Mouse (Mus musculus) midbrain, embryonic 14.5 days (tissue): ENCODE data around the gene Cfap298. TPM values are rescaled to one million over a fixed set of nuclear protein-coding genes. Genes with fewer than 3 reads are reported as not detected.

Experiments
- ATAC-seq: fragments of 200-750 bp; cut with Nextera tagmentation; 2 replicates; pipeline ENCODE4 v1.8.0; 2017; ENCODE audit warnings: moderate number of reproducible peaks, moderate library complexity; ENCODE audit not compliant: low FRiP score, low TSS enrichment
- DNase-seq: peaks from one replicate; pipeline ENCODE4 v3.0.0-alpha.2; 2015
- H3K27ac ChIP-seq: fragments of 300-500 bp; sonication (generic); replicated peaks from 2 replicates; pipeline ENCODE4 v1.5.1; 2014; ENCODE audit warnings: mild to moderate bottlenecking, low read depth, low read length, moderate library complexity
- H3K27me3 ChIP-seq: fragments of 300-500 bp; sonication (generic); 2 replicates; pipeline ENCODE4 v1.6.1; 2014; ENCODE audit warnings: low read length, control low read depth, mixed read lengths; ENCODE audit not compliant: control insufficient read depth, insufficient read depth
- H3K36me3 ChIP-seq: fragments of 300-500 bp; sonication (generic); 2 replicates; pipeline ENCODE4 v1.6.1; 2014; ENCODE audit warnings: low read length, control low read depth; ENCODE audit not compliant: control insufficient read depth, insufficient read depth
- H3K4me1 ChIP-seq: fragments of 300-500 bp; sonication (generic); 2 replicates; pipeline ENCODE4 v1.6.1; 2014; ENCODE audit warnings: mild to moderate bottlenecking, antibody characterized with exemption, low read length, control low read depth; ENCODE audit not compliant: control insufficient read depth, insufficient read depth
- H3K4me2 ChIP-seq: fragments of 300-500 bp; sonication (generic); 2 replicates; pipeline ENCODE4 v1.6.1; 2014; ENCODE audit warnings: mild to moderate bottlenecking, low read length, moderate library complexity
- H3K4me3 ChIP-seq: fragments of 300-500 bp; sonication (generic); replicated peaks from 2 replicates; pipeline ENCODE4 v1.5.1; 2014; ENCODE audit warnings: low read depth, low read length
- H3K9ac ChIP-seq: fragments of 300-500 bp; sonication (generic); replicated peaks from 2 replicates; pipeline ENCODE4 v1.6.1; 2014; ENCODE audit warnings: mild to moderate bottlenecking, low read length, moderate library complexity
- H3K9me3 ChIP-seq: fragments of 300-500 bp; sonication (generic); 2 replicates; pipeline ENCODE4 v1.6.1; 2016; ENCODE audit warnings: low read length, control low read depth, mixed read lengths; ENCODE audit not compliant: control insufficient read depth
- WGBS: fragments of 180-500 bp; shearing (Covaris S2); extraction: QIAGEN DNeasy Blood & Tissue Kit; methylation state at CpG from one replicate; pipeline ENCODE4 v1.1.7; 2014; 5-methylcytosine and 5-hydroxymethylcytosine counted together
- polyA plus RNA-seq: library from polyadenylated mRNA; unstranded; fragments of >200 nt; fragmentation: Nextera tagmentation; extraction: Ambion mirVana; gene quantifications from 2 replicates; pipeline ENCODE4 v1.2.1, GENCODE M21; 2014

Cfap298 gene
- 42.6 and 52.6 TPM in 2 replicates for polyA plus RNA-seq

GRCm38 (mm10) chr16:90934687-90935328 is at the start of gene Cfap298:
TSS of gene Cfap298 (minus strand) at chr16:90935114.
- peak; percentile 99 for DNase-seq
- Histone ChIP-seq H3K27ac (peak within 1 kb of the TSS; percentile 81), H3K4me2 (peak within 1 kb of the TSS; percentile 79), H3K9me3 (no peaks in the 10 kb centered on the region), H3K4me3 (peak within 1 kb of the TSS; percentile 83), H3K36me3 (peaks cover 19% of the 10 kb centered on the region), H3K27me3 (no peaks in the 10 kb centered on the region), H3K9ac (peak within 1 kb of the TSS; percentile 80), H3K4me1 (no peaks in the 10 kb centered on the region)
- peak; percentile 96 for ATAC-seq
- WGBS: under 1% methylated on average over 56 of the region's 56 CpGs

GRCm38 (mm10) chr16:90971004-90971403 is 36.1 kb upstream of the Cfap298 start:
- peaks cover 64% of the 10 kb centered on the region for H3K36me3 ChIP-seq
- no peak overlapping the region for H3K4me3 ChIP-seq
- no peak overlapping the region for H3K27ac ChIP-seq
- no peak for ATAC-seq
- H3K9ac ChIP-seq: no peak overlapping the region
- DNase-seq: no peak
- H3K9me3 ChIP-seq: no peaks in the 10 kb centered on the region
- 91% methylated on average over 6 of the region's 6 CpGs for WGBS
- H3K4me2 ChIP-seq: no peak overlapping the region
- H3K27me3 ChIP-seq: no peaks in the 10 kb centered on the region
- no peaks in the 10 kb centered on the region for H3K4me1 ChIP-seq

GRCm38 (mm10) chr16:90966241-90966640 is 31.3 kb upstream of the Cfap298 start:
- Histone ChIP-seq H3K4me2 (no peak overlapping the region), H3K27me3 (no peaks in the 10 kb centered on the region), H3K9me3 (no peaks in the 10 kb centered on the region), H3K27ac (no peak overlapping the region), H3K36me3 (peaks cover 74% of the 10 kb centered on the region), H3K4me1 (no peaks in the 10 kb centered on the region), H3K9ac (no peak overlapping the region), H3K4me3 (no peak overlapping the region)
- 89% methylated on average over 4 of the region's 4 CpGs for WGBS
- DNase-seq: no peak
- ATAC-seq: no peak

GRCm38 (mm10) chr16:90964302-90964701 is 29.4 kb upstream of the Cfap298 start:
- no peak overlapping the region for H3K4me2 ChIP-seq
- H3K36me3 ChIP-seq: peaks cover 78% of the 10 kb centered on the region
- H3K4me3 ChIP-seq: no peak overlapping the region
- DNase-seq: no peak
- no peaks in the 10 kb centered on the region for H3K9me3 ChIP-seq
- no peak overlapping the region for H3K27ac ChIP-seq
- no peak for ATAC-seq
- no peaks in the 10 kb centered on the region for H3K27me3 ChIP-seq
- H3K4me1 ChIP-seq: no peaks in the 10 kb centered on the region
- H3K9ac ChIP-seq: no peak overlapping the region
- WGBS: 93% methylated on average over 10 of the region's 10 CpGs

- Histone ChIP-seq H3K4me3 (no peak overlapping the region), H3K27ac (no peak overlapping the region), H3K27me3 (no peaks in the 10 kb centered on the region), H3K9ac (no peak overlapping the region), H3K4me2 (no peak overlapping the region), H3K4me1 (no peaks in the 10 kb centered on the region), H3K36me3 (peaks cover 77% of the 10 kb centered on the region), H3K9me3 (no peaks in the 10 kb centered on the region)
- DNase-seq (no peak), ATAC-seq (no peak)
- WGBS: 94% methylated on average over 10 of the region's 10 CpGs
Measured at GRCm38 (mm10) chr16:90963866-90964265, 29.0 kb upstream of the Cfap298 start.

- Histone ChIP-seq H3K4me1 (no peaks in the 10 kb centered on the region), H3K9ac (no peak overlapping the region), H3K36me3 (peaks cover 77% of the 10 kb centered on the region), H3K27ac (no peak overlapping the region), H3K4me2 (no peak overlapping the region), H3K4me3 (no peak overlapping the region), H3K9me3 (no peaks in the 10 kb centered on the region), H3K27me3 (no peaks in the 10 kb centered on the region)
- 91% methylated on average over 4 of the region's 4 CpGs for whole genome bisulfite sequencing
- no peak for DNase-seq
- no peak for ATAC-seq
Measured at GRCm38 (mm10) chr16:90963231-90963630, 28.3 kb upstream of the Cfap298 start.

GRCm38 (mm10) chr16:90958301-90959085 is 23.6 kb upstream of the Cfap298 start:
- DNase-seq: no peak
- no peak overlapping the region for H3K27ac ChIP-seq
- no peak overlapping the region for H3K9ac ChIP-seq
- no peaks in the 10 kb centered on the region for H3K27me3 ChIP-seq
- no peak overlapping the region for H3K4me2 ChIP-seq
- peaks cover 70% of the 10 kb centered on the region for H3K36me3 ChIP-seq
- no peak overlapping the region for H3K4me3 ChIP-seq
- H3K4me1 ChIP-seq: no peaks in the 10 kb centered on the region
- no peaks in the 10 kb centered on the region for H3K9me3 ChIP-seq
- no peak for ATAC-seq
- 89% methylated on average over 5 of the region's 5 CpGs for WGBS

- Histone ChIP-seq H3K9ac (no peak overlapping the region), H3K36me3 (peaks cover 78% of the 10 kb centered on the region)
- WGBS: 90% methylated on average over 6 of the region's 6 CpGs
Measured at GRCm38 (mm10) chr16:90955494-90955893, 20.6 kb upstream of the Cfap298 start.

GRCm38 (mm10) chr16:90953770-90954169 is 18.9 kb upstream of the Cfap298 start:
- Histone ChIP-seq H3K36me3 (peaks cover 75% of the 10 kb centered on the region), H3K27ac (no peak overlapping the region), H3K9ac (no peak overlapping the region), H3K4me2 (no peak overlapping the region), H3K4me1 (no peaks in the 10 kb centered on the region), H3K9me3 (no peaks in the 10 kb centered on the region), H3K27me3 (no peaks in the 10 kb centered on the region), H3K4me3 (no peak overlapping the region)
- 91% methylated on average over 6 of the region's 6 CpGs for WGBS
- ATAC-seq: no peak
- peak; percentile 35 for DNase-seq

More at GRCm38 (mm10) chr16:90955494-90955893, 20.6 kb upstream of the Cfap298 start:
- no peak overlapping the region for H3K4me3 ChIP-seq
- H3K4me1 ChIP-seq: no peaks in the 10 kb centered on the region
- no peaks in the 10 kb centered on the region for H3K27me3 ChIP-seq
- H3K27ac ChIP-seq: no peak overlapping the region
- H3K4me2 ChIP-seq: no peak overlapping the region
- DNase-seq (no peak), ATAC-seq (no peak)
- H3K9me3 ChIP-seq: no peaks in the 10 kb centered on the region
